Mouse (Mus musculus) bone marrow macrophage, adult 2 months (primary cell): ENCODE results near the gene Gramd1a.
A peak's percentile ranks its signal among the peaks of the same experiment; 100 is the strongest.

Experiments used
- CTCF ChIP-seq: IDR thresholded peaks from 2 replicates; pipeline ENCODE4 v1.5.1; 2012; ENCODE audit warnings: low read depth, mild to moderate bottlenecking, low read length, moderate library complexity
- POLR2A ChIP-seq: IDR thresholded peaks from 2 replicates; pipeline ENCODE4 v1.6.1; 2012; ENCODE audit warnings: mild to moderate bottlenecking, low read depth, low read length, borderline replicate concordance

- TF ChIP-seq CTCF: peak; percentile 63
- no peak for TF ChIP-seq POLR2A
Measured at GRCm38 (mm10) chr7:31139765-31140164, 15.9 kb downstream of the Gramd1a start.
